Mouse (Mus musculus) stomach, postnatal 0 days (tissue): ENCODE data around the gene Daam1. TPM values are rescaled to one million over a fixed set of nuclear protein-coding genes. Genes with fewer than 3 reads are reported as not detected.

Experiments used
- ATAC-seq: fragments of 200-750 bp; cut with Nextera tagmentation; 2 replicates; pipeline ENCODE4 v1.8.0; 2017; ENCODE audit not compliant: low FRiP score, low TSS enrichment
- DNase-seq: peaks from one replicate; pipeline ENCODE4 v3.0.0-alpha.2; 2016; ENCODE audit warnings: low spot score
- H3K27ac ChIP-seq: fragments of 300-500 bp; sonication (generic); replicated peaks from 2 replicates; pipeline ENCODE4 v1.5.1; 2014; ENCODE audit warnings: mild to moderate bottlenecking, control low read depth
- H3K27me3 ChIP-seq: fragments of 300-500 bp; sonication (generic); 2 replicates; pipeline ENCODE4 v1.6.1; 2014; ENCODE audit warnings: low read length; ENCODE audit not compliant: control insufficient read depth, insufficient read depth
- H3K36me3 ChIP-seq: fragments of 300-500 bp; sonication (generic); 2 replicates; pipeline ENCODE4 v1.6.1; 2014; ENCODE audit warnings: low read length, mixed read lengths; ENCODE audit not compliant: control insufficient read depth, insufficient read depth
- H3K4me1 ChIP-seq: fragments of 300-500 bp; sonication (generic); replicated peaks from 2 replicates; pipeline ENCODE4 v1.6.1; 2014; ENCODE audit warnings: antibody characterized with exemption; ENCODE audit not compliant: control insufficient read depth, insufficient read depth
- H3K4me2 ChIP-seq: fragments of 300-500 bp; sonication (generic); replicated peaks from 2 replicates; pipeline ENCODE4 v1.6.1; 2014; ENCODE audit warnings: low read depth, mild to moderate bottlenecking, control low read depth, moderate library complexity
- H3K4me3 ChIP-seq: fragments of 300-500 bp; sonication (generic); 2 replicates; pipeline ENCODE4 v1.5.1; 2014; ENCODE audit warnings: low read depth, low read length, control low read depth
- H3K9ac ChIP-seq: fragments of 300-500 bp; sonication (generic); 2 replicates; pipeline ENCODE4 v1.6.1; 2014; ENCODE audit warnings: mild to moderate bottlenecking, low read length, control low read depth, mixed read lengths
- H3K9me3 ChIP-seq: fragments of 300-500 bp; sonication (generic); 2 replicates; pipeline ENCODE4 v1.6.1; 2016; ENCODE audit warnings: low read length; ENCODE audit not compliant: control insufficient read depth
- CTCF ChIP-seq: IDR thresholded peaks from 2 replicates; pipeline ENCODE4 v1.5.1; 2016; ENCODE audit warnings: antibody characterized with exemption, low read depth, mild to moderate bottlenecking, moderate library complexity
- EP300 ChIP-seq: optimal IDR thresholded peaks from 2 replicates; pipeline ENCODE3; 2016; ENCODE audit warnings: antibody characterized with exemption
- WGBS: fragments of 180-500 bp; shearing (Covaris S2); extraction: QIAGEN DNeasy Blood & Tissue Kit; methylation state at CpG from one replicate; pipeline ENCODE4 v1.1.7; 2014; 5-methylcytosine and 5-hydroxymethylcytosine counted together
- polyA plus RNA-seq: library from polyadenylated mRNA; unstranded; fragments of >200 nt; fragmentation: Nextera tagmentation; extraction: Ambion mirVana; gene quantifications from 2 replicates; pipeline ENCODE4 v1.2.1, GENCODE M21; 2015

Gene Daam1
- polyA plus RNA-seq: 6.9 and 7.2 TPM in 2 replicates

DNA sequence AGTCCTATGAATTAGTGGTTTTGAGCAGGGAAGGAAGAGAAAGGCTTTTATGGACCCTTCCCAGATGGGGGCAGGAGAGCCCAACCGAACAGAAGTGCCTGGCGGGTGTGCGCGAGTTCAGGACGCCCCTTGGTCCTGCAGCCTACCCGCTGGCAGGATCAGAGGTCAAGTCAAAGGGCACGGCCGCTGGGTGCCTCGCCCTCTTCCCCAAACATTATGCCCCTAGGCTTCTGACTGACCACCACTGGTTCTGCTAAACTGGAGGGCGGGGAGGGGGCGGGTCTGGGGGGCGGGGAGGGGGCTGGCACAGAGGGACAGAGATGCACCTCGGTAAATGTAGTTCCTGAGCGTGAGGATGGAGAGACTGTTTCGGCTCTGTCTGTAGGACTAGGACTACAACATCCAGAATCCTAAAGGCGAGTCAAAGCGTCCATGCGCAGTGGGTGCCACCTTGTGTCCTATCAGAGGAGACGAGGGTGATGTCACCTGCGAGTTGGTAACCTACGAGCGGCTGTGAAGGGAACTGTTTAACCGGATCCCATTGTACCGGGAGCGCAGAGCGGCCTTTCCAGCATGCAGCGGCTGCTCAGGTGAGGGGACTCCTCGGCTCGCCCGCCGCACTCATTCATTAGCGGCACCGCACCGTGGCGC lies at the start of gene Daam1:
TSS of gene Daam1 (plus strand) at position 472 of the 651 bp plus-strand sequence.
- H3K27me3 ChIP-seq: no peaks in the 10 kb centered on the region
- H3K9ac ChIP-seq: peak within 1 kb of the TSS; percentile 82
- H3K4me2 ChIP-seq: peak within 1 kb of the TSS; percentile 90
- DNase-seq: peak; percentile 92
- H3K4me1 ChIP-seq: peaks cover 2% of the 10 kb centered on the region; the same call in 1 of the 2 replicates
- 0% methylated on average over 35 of the region's 35 CpGs for WGBS
- peak within 1 kb of the TSS; percentile 86 for H3K4me3 ChIP-seq
- H3K36me3 ChIP-seq: no peaks in the 10 kb centered on the region
- no peaks in the 10 kb centered on the region for H3K9me3 ChIP-seq
- TF ChIP-seq CTCF (peak; percentile 53), EP300 (no peak)
- ATAC-seq: peak; percentile 100
- peak within 1 kb of the TSS; percentile 95 for H3K27ac ChIP-seq

DNA sequence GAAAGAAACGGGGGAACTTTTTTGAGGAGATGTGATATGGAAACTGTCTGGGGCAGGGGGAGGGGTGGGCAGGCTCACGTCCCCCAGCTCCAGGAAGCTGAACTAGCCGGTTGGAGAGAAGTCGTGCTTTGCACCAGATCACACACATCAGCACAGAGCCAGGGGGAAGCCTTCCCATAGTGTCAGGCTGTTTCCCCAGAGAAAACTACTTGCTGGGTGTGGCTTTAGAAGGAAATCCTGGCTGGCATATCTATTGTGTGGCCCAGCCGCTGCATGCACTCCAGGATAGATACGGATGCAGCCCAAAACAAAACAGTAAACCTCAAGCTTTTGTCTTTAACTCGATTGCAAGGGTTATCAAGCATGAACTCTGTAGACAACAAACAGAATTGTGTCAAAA lies 49.7 kb upstream of the Daam1 start:
- Histone ChIP-seq H3K9me3 (no peaks in the 10 kb centered on the region), H3K4me3 (no peak overlapping the region), H3K27me3 (no peaks in the 10 kb centered on the region), H3K27ac (no peak overlapping the region), H3K4me1 (no peaks in the 10 kb centered on the region), H3K4me2 (no peak overlapping the region), H3K36me3 (no peaks in the 10 kb centered on the region), H3K9ac (no peak overlapping the region)
- no peak for DNase-seq
- TF ChIP-seq CTCF (no peak), EP300 (no peak)
- 41% methylated on average over 7 of the region's 7 CpGs for WGBS
- ATAC-seq: no peak

DNA sequence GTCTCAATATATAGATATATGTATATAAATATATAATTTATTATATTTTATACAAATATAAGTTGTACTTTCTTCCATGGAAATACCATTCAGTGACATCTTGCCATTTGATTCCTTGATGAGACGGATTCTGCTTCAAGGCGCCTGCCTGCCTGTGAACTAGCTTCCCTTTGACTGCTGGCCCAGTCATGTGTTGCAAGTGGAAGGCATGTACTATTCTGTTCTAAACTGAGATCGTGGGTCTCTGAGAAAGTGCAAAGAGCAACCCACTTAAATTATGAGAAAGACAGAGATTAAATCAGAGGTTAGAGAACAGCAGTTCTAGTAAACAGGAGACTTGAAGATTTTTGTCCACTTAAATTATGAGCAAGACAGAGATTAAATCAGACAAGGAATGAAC lies 46.9 kb upstream of the Daam1 start:
- H3K27ac ChIP-seq: no peak overlapping the region
- ATAC-seq (no peak), DNase-seq (no peak)
- no peak for TF ChIP-seq CTCF
- H3K9me3 ChIP-seq: no peaks in the 10 kb centered on the region
- H3K27me3 ChIP-seq: no peaks in the 10 kb centered on the region
- H3K4me1 ChIP-seq: no peaks in the 10 kb centered on the region
- WGBS: 79% methylated on average over 3 of the region's 3 CpGs
- H3K9ac ChIP-seq: no peak overlapping the region
- H3K4me2 ChIP-seq: no peak overlapping the region
- H3K4me3 ChIP-seq: no peak overlapping the region
- H3K36me3 ChIP-seq: no peaks in the 10 kb centered on the region

- 56% methylated on average over 11 of the region's 11 CpGs for WGBS
- no peak overlapping the region for H3K27ac ChIP-seq
- H3K36me3 ChIP-seq: no peaks in the 10 kb centered on the region
- no peak for TF ChIP-seq EP300
- no peak for TF ChIP-seq CTCF
- H3K27me3 ChIP-seq: no peaks in the 10 kb centered on the region
- no peaks in the 10 kb centered on the region for H3K4me1 ChIP-seq
- H3K9me3 ChIP-seq: no peaks in the 10 kb centered on the region
- no peak overlapping the region for H3K4me3 ChIP-seq
- no peak for DNase-seq
- ATAC-seq: no peak
- H3K4me2 ChIP-seq: no peak overlapping the region
- H3K9ac ChIP-seq: no peak overlapping the region
These were observed 46.1 kb upstream of the Daam1 start for GRCm38 (mm10) chr12:71784666-71785255.

- no peaks in the 10 kb centered on the region for H3K9me3 ChIP-seq
- ATAC-seq (no peak), DNase-seq (no peak)
- no peaks in the 10 kb centered on the region for H3K27me3 ChIP-seq
- H3K4me2 ChIP-seq: no peak overlapping the region
- H3K4me1 ChIP-seq: no peaks in the 10 kb centered on the region
- H3K27ac ChIP-seq: no peak overlapping the region
- TF ChIP-seq CTCF (no peak), EP300 (no peak)
- no peaks in the 10 kb centered on the region for H3K36me3 ChIP-seq
- H3K9ac ChIP-seq: no peak overlapping the region
- no peak overlapping the region for H3K4me3 ChIP-seq
These were observed 44.4 kb upstream of the Daam1 start for GRCm38 (mm10) chr12:71786521-71786920.

GRCm38 (mm10) chr12:71788791-71789190 lies 42.1 kb upstream of the Daam1 start:
- H3K27ac ChIP-seq: no peak overlapping the region
- no peaks in the 10 kb centered on the region for H3K4me1 ChIP-seq
- no peak overlapping the region for H3K4me2 ChIP-seq
- no peaks in the 10 kb centered on the region for H3K36me3 ChIP-seq
- 73% methylated on average over 4 of the region's 4 CpGs for WGBS
- H3K9ac ChIP-seq: no peak overlapping the region
- H3K27me3 ChIP-seq: no peaks in the 10 kb centered on the region
- H3K4me3 ChIP-seq: no peak overlapping the region
- TF ChIP-seq CTCF: no peak
- TF ChIP-seq EP300: no peak
- no peak for ATAC-seq
- H3K9me3 ChIP-seq: no peaks in the 10 kb centered on the region
- no peak for DNase-seq
